Comparison of ENCODE assay signal across 25 mouse cellular contexts in the genomic region with DNA sequence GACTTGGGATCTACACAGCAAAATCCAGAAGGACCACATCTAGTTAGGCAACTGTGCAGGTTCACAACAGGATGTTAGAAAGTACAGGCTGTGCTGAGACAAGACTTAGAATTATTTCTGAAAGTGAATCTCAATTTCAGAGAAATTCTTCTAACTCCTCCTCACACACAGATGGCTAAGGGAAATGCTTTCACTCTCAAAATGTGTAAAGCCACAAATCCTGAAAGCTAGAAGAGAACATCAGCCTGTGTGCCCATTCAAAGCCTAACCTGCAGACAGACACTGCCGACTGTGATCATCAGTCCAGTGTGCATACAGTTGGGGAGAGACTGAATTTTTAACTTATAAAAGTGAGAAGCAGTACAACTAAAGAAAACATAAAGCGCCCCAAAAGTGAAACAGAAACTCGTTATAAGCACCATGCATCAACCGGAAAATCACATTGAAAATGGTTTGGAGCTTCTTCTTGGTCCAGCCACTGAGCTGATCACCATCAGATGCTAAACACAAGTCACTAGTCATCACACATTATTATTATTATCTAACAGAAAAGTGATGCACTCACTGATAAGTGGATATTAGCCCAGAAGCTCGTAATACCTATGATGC. TPM values are rescaled to one million over a fixed set of nuclear protein-coding genes. Genes with fewer than 3 reads are reported as not detected.
DNase-seq lines count a peak whose midpoint lies in the region; ATAC-seq and TF ChIP-seq lines count a peak whose summit lies in the region.
"Had no signal": no experiment of that assay in that cellular context is flagged by ENCODE, and none has a peak within 500 bp of the region (broad histone marks: within the 10 kb centered on the region; RNA-seq: fewer than 3 reads in every experiment).

No protein-coding gene starts in this region.

- no peaks in the 10 kb centered on the region; the same call in 1 of the 2 replicates for H3K4me1 ChIP-seq in bone marrow, adult 2 months (ENCODE audit: control insufficient read depth, insufficient read depth, low read length)
- H3K4me1 ChIP-seq in forebrain, postnatal 0 days (ENCODE audit: insufficient read depth), result no peaks in the 10 kb centered on the region
- H3K4me1 ChIP-seq: embryonic facial prominence, embryonic 15.5 days; forebrain, embryonic 10.5 days; heart, embryonic 13.5 days; neural tube, embryonic 15.5 days; stomach, embryonic 15.5 days had no signal

- H3K9ac ChIP-seq in forebrain, postnatal 0 days, result no peak overlapping the region
- H3K9ac ChIP-seq: embryonic facial prominence, embryonic 15.5 days; heart, embryonic 13.5 days; liver, postnatal 0 days; neural tube, embryonic 15.5 days; stomach, embryonic 15.5 days had no signal

- no peaks in the 10 kb centered on the region for H3K27me3 ChIP-seq in forebrain, postnatal 0 days (ENCODE audit: insufficient read depth, low read length)
- H3K27me3 ChIP-seq: embryonic facial prominence, embryonic 15.5 days; heart, embryonic 13.5 days; neural tube, embryonic 15.5 days; stomach, embryonic 15.5 days had no signal

- H3K27ac ChIP-seq in bone marrow, adult 2 months (ENCODE audit: control insufficient read depth, insufficient read depth, low read depth, low read length, poor library complexity), result no peak overlapping the region
- no peak overlapping the region for H3K27ac ChIP-seq in forebrain, postnatal 0 days (ENCODE audit: low read depth, low read length)
- H3K27ac ChIP-seq: embryonic facial prominence, embryonic 15.5 days; forebrain, embryonic 10.5 days; heart, embryonic 13.5 days; neural tube, embryonic 15.5 days; stomach, embryonic 15.5 days had no signal

- H3K9me3 ChIP-seq in forebrain, postnatal 0 days (ENCODE audit: low read length), result no peaks in the 10 kb centered on the region
- H3K9me3 ChIP-seq: embryonic facial prominence, embryonic 15.5 days; forebrain, embryonic 10.5 days; heart, embryonic 13.5 days; neural tube, embryonic 15.5 days; stomach, embryonic 15.5 days had no signal

- ATAC-seq in forebrain, postnatal 0 days, result no peak
- ATAC-seq: liver, postnatal 0 days had no signal

- no peak for TF ChIP-seq CTCF in bone marrow, adult 2 months (IDR thresholded peaks at IDR 0.05; ENCODE audit: control insufficient read depth, insufficient read depth, low read length)
- TF ChIP-seq CTCF in forebrain, postnatal 0 days (IDR thresholded peaks at IDR 0.05; ENCODE audit: low read depth), result no peak

- no peak for TF ChIP-seq POLR2A in bone marrow, adult 2 months (IDR thresholded peaks at IDR 0.05; ENCODE audit: borderline replicate concordance, control insufficient read depth, low read depth, low read length)

- DNase-seq in right cerebral cortex, adult 18-20 months, result peak; percentile 37
- no peak for DNase-seq in right cerebral cortex, postnatal 14 days
- peak; percentile 12 to 14 for DNase-seq in left cerebral cortex, postnatal 36 days (ENCODE audit: low spot score in 2 of 2)
- no peak for DNase-seq in gastrocnemius, adult 8-10 months (ENCODE audit: low spot score in 2 of 2)
- no peak for DNase-seq in forebrain, postnatal 0 days
- no peak for DNase-seq in adrenal gland, postnatal 10 days
- DNase-seq: adrenal gland, postnatal 36 days; cerebellum, postnatal 14 days; embryo, embryonic 11 days; heart, adult 11 months; heart, postnatal 4 days; kidney, adult 9 months; kidney, postnatal 36 days; liver; liver, postnatal 0 days; retina, postnatal 1 day had no signal

- H3K4me2 ChIP-seq in forebrain, postnatal 0 days (ENCODE audit: low read depth), result no peak overlapping the region
- H3K4me2 ChIP-seq: embryonic facial prominence, embryonic 15.5 days; heart, embryonic 13.5 days; midbrain, embryonic 11.5 days; neural tube, embryonic 15.5 days; stomach, embryonic 15.5 days had no signal

- no peaks in the 10 kb centered on the region for H3K36me3 ChIP-seq in forebrain, postnatal 0 days (ENCODE audit: insufficient read depth)
- H3K36me3 ChIP-seq: embryonic facial prominence, embryonic 15.5 days; forebrain, embryonic 10.5 days; heart, embryonic 13.5 days; neural tube, embryonic 15.5 days; stomach, embryonic 15.5 days had no signal

- WGBS in bone marrow, adult 2 months, result 36% methylated on average over 5 of the region's 5 CpGs
- 88% methylated on average over 5 of the region's 5 CpGs for WGBS in forebrain, postnatal 0 days

- H3K4me3 ChIP-seq in bone marrow, adult 2 months (replicated peaks; ENCODE audit: control insufficient read depth, low read depth, low read length), result peak overlapping the region; percentile 21
- no peak overlapping the region for H3K4me3 ChIP-seq in forebrain, postnatal 0 days (ENCODE audit: low read depth, low read length)
- H3K4me3 ChIP-seq: embryonic facial prominence, embryonic 15.5 days; forebrain, embryonic 10.5 days; heart, embryonic 13.5 days; neural tube, embryonic 15.5 days; stomach, embryonic 15.5 days had no signal

- intact Hi-C loops in left cerebral cortex, postnatal 36 days (cut with DNase I), result no loop called here

RNA-seq across cellular contexts. Expression of a gene that starts 45.8 kb away (rescaled TPM):
- polyA plus RNA-seq in bone marrow, adult 2 months (2011; ENCODE audit: insufficient read depth, insufficient read length, low replicate concordance, missing spikeins), result 2.0 TPM in 1 of 2 replicates, not detected in the other
- 10 to 100 TPM in 1 of 2 experiments, 1 to 10 TPM in 1; 9.3 to 14.9 TPM for total RNA-seq in left cerebral cortex, postnatal 36 days (2021)
- not detected for total RNA-seq in gastrocnemius, adult 8-10 months (2022)
- total RNA-seq in forebrain, postnatal 0 days (2014; rRNA removed), result 10.4 and 17.5 TPM in 2 replicates
- 14.5 and 16.7 TPM in 2 replicates for polyA plus RNA-seq in forebrain, postnatal 0 days (2015; fragmentation: Nextera tagmentation; extraction: Ambion mirVana)
- total RNA-seq in adrenal gland, postnatal 10 days (2021), result 1 to 10 TPM in 1 of 2 experiments, under 1 TPM in 1; 0.72 to 1.1 TPM
- total RNA-seq: adrenal gland, postnatal 36 days; gastrocnemius, adult 18-20 months had no signal
- polyA plus RNA-seq: small intestine, adult 2 months had no signal

Comparison
In these comparisons a context has a peak if more than half of its experiments do, and no peak if none do; other contexts are left out.
1. DNase-seq: peak in right cerebral cortex, adult 18-20 months (single experiment) and left cerebral cortex, postnatal 36 days (2 of 2); none in right cerebral cortex, postnatal 14 days (single experiment), gastrocnemius, adult 8-10 months (0 of 2), forebrain, postnatal 0 days (single experiment) and adrenal gland, postnatal 10 days (single experiment).